Mouse (Mus musculus): Measurements from ENCODE around the gene Fkbp4. TPM values are rescaled to one million over a fixed set of nuclear protein-coding genes. Genes with fewer than 3 reads are reported as not detected.

Gene Fkbp4
- total RNA-seq (2017): 70.0 to 110 TPM (median 79.4 TPM) in 3 replicates

GRCm38 (mm10) chr6:128438317-128438870 lies at the start of gene Fkbp4:
Fkbp4 (minus strand) TSS chr6:128438677.
- ATAC-seq (replicated peaks; ENCODE audit: insufficient number of reproducible peaks, low FRiP score, low TSS enrichment, poor library complexity, severe bottlenecking): peak; percentile 77

- ATAC-seq (replicated peaks; ENCODE audit: insufficient number of reproducible peaks, low FRiP score, low TSS enrichment, poor library complexity, severe bottlenecking): no peak
These were observed 49.3 kb upstream of the Fkbp4 start for GRCm38 (mm10) chr6:128487736-128488135.

- ATAC-seq (replicated peaks; ENCODE audit: insufficient number of reproducible peaks, low FRiP score, low TSS enrichment, poor library complexity, severe bottlenecking): peak; percentile 97
These were observed 41.3 kb upstream of the Fkbp4 start for GRCm38 (mm10) chr6:128479463-128480454.

- no peak for ATAC-seq (replicated peaks; ENCODE audit: insufficient number of reproducible peaks, low FRiP score, low TSS enrichment, poor library complexity, severe bottlenecking)
These were observed 39.0 kb upstream of the Fkbp4 start for GRCm38 (mm10) chr6:128477495-128477894.

GRCm38 (mm10) chr6:128474112-128474511 lies 35.6 kb upstream of the Fkbp4 start:
- no peak for ATAC-seq (replicated peaks; ENCODE audit: insufficient number of reproducible peaks, low FRiP score, low TSS enrichment, poor library complexity, severe bottlenecking)

GRCm38 (mm10) chr6:128469451-128469850 lies 31.0 kb upstream of the Fkbp4 start:
- no peak for ATAC-seq (replicated peaks; ENCODE audit: insufficient number of reproducible peaks, low FRiP score, low TSS enrichment, poor library complexity, severe bottlenecking)

- ATAC-seq (replicated peaks; ENCODE audit: insufficient number of reproducible peaks, low FRiP score, low TSS enrichment, poor library complexity, severe bottlenecking): no peak
These were observed 28.8 kb upstream of the Fkbp4 start for GRCm38 (mm10) chr6:128467298-128467697.

- ATAC-seq (replicated peaks; ENCODE audit: insufficient number of reproducible peaks, low FRiP score, low TSS enrichment, poor library complexity, severe bottlenecking): no peak
These were observed 28.1 kb upstream of the Fkbp4 start for GRCm38 (mm10) chr6:128466563-128466962.

GRCm38 (mm10) chr6:128466043-128466442 lies 27.6 kb upstream of the Fkbp4 start:
- no peak for ATAC-seq (replicated peaks; ENCODE audit: insufficient number of reproducible peaks, low FRiP score, low TSS enrichment, poor library complexity, severe bottlenecking)

- ATAC-seq (replicated peaks; ENCODE audit: insufficient number of reproducible peaks, low FRiP score, low TSS enrichment, poor library complexity, severe bottlenecking): no peak
These were observed 26.5 kb upstream of the Fkbp4 start for GRCm38 (mm10) chr6:128464996-128465395.

- ATAC-seq (replicated peaks; ENCODE audit: insufficient number of reproducible peaks, low FRiP score, low TSS enrichment, poor library complexity, severe bottlenecking): no peak
These were observed 23.1 kb upstream of the Fkbp4 start for GRCm38 (mm10) chr6:128461606-128462005.

- no peak for ATAC-seq (replicated peaks; ENCODE audit: insufficient number of reproducible peaks, low FRiP score, low TSS enrichment, poor library complexity, severe bottlenecking)
These were observed 22.4 kb upstream of the Fkbp4 start for GRCm38 (mm10) chr6:128460729-128461503.

- no peak for ATAC-seq (replicated peaks; ENCODE audit: insufficient number of reproducible peaks, low FRiP score, low TSS enrichment, poor library complexity, severe bottlenecking)
These were observed 21.8 kb upstream of the Fkbp4 start for GRCm38 (mm10) chr6:128460321-128460720.

GRCm38 (mm10) chr6:128457186-128457585 lies 18.7 kb upstream of the Fkbp4 start:
- no peak for ATAC-seq (replicated peaks; ENCODE audit: insufficient number of reproducible peaks, low FRiP score, low TSS enrichment, poor library complexity, severe bottlenecking)

- ATAC-seq (replicated peaks; ENCODE audit: insufficient number of reproducible peaks, low FRiP score, low TSS enrichment, poor library complexity, severe bottlenecking): no peak
These were observed 17.5 kb upstream of the Fkbp4 start for GRCm38 (mm10) chr6:128455835-128456605.

GRCm38 (mm10) chr6:128447063-128447462 lies 8.6 kb upstream of the Fkbp4 start:
- no peak for ATAC-seq (replicated peaks; ENCODE audit: insufficient number of reproducible peaks, low FRiP score, low TSS enrichment, poor library complexity, severe bottlenecking)

- peak; percentile 65; the same call in 1 of the 2 replicates for ATAC-seq (replicated peaks; ENCODE audit: insufficient number of reproducible peaks, low FRiP score, low TSS enrichment, poor library complexity, severe bottlenecking)
These were observed 7.5 kb upstream of the Fkbp4 start for GRCm38 (mm10) chr6:128445761-128446535.

GRCm38 (mm10) chr6:128440238-128440637 lies 1.8 kb upstream of the Fkbp4 start:
- no peak for ATAC-seq (replicated peaks; ENCODE audit: insufficient number of reproducible peaks, low FRiP score, low TSS enrichment, poor library complexity, severe bottlenecking)
